Mouse (Mus musculus) right cerebral cortex, postnatal 36 days (tissue): ENCODE measurements around the gene Grid1.

ENCODE experiments used
- DNase-seq, 2 experiments: peaks; one replicate each; pipeline ENCODE4 v3.0.0; 2022; ENCODE audit warnings: low spot score in 2 of 2, mixed read lengths in 1 of 2

The Grid1 gene

GRCm38 (mm10) chr14:34917111-34917510 is 97.2 kb downstream of the Grid1 start:
- DNase-seq = no peak

GRCm38 (mm10) chr14:34919221-34919620 is 99.3 kb downstream of the Grid1 start:
- DNase-seq = no peak

GRCm38 (mm10) chr14:34921265-34921664 is 101.4 kb downstream of the Grid1 start:
- DNase-seq = no peak

GRCm38 (mm10) chr14:34925021-34925420 is 105.1 kb downstream of the Grid1 start:
- no peak for DNase-seq

- no peak for DNase-seq
Observed at GRCm38 (mm10) chr14:34930040-34930719, 110.3 kb downstream of the Grid1 start.

- DNase-seq = no peak
Observed at GRCm38 (mm10) chr14:34933197-34933596, 113.3 kb downstream of the Grid1 start.

GRCm38 (mm10) chr14:34936192-34936770 is 116.4 kb downstream of the Grid1 start:
- DNase-seq = no peak

GRCm38 (mm10) chr14:34944390-34944979 is 124.6 kb downstream of the Grid1 start:
- DNase-seq = peak; percentile 36 to 38

GRCm38 (mm10) chr14:34945471-34946313 is 125.8 kb downstream of the Grid1 start:
- DNase-seq = no peak

GRCm38 (mm10) chr14:34946314-34946583 is 126.3 kb downstream of the Grid1 start:
- no peak for DNase-seq

- DNase-seq = no peak
Observed at GRCm38 (mm10) chr14:34948249-34948648, 128.3 kb downstream of the Grid1 start.

- no peak for DNase-seq
Observed at GRCm38 (mm10) chr14:34952311-34952710, 132.4 kb downstream of the Grid1 start.

GRCm38 (mm10) chr14:34953566-34953965 is 133.7 kb downstream of the Grid1 start:
- no peak for DNase-seq

GRCm38 (mm10) chr14:34955689-34956088 is 135.8 kb downstream of the Grid1 start:
- DNase-seq = no peak

GRCm38 (mm10) chr14:34960227-34960626 is 140.3 kb downstream of the Grid1 start:
- DNase-seq = peak; percentile 70

GRCm38 (mm10) chr14:34963616-34964168 is 143.8 kb downstream of the Grid1 start:
- DNase-seq = no peak

- no peak for DNase-seq
Observed at GRCm38 (mm10) chr14:34969102-34969819, 149.4 kb downstream of the Grid1 start.

- peak; percentile 33 to 34 for DNase-seq
Observed at GRCm38 (mm10) chr14:34972930-34973329, 153.0 kb downstream of the Grid1 start.

GRCm38 (mm10) chr14:34980756-34981155 is 160.8 kb downstream of the Grid1 start:
- DNase-seq = no peak

- DNase-seq = no peak
Observed at GRCm38 (mm10) chr14:34989131-34989530, 169.2 kb downstream of the Grid1 start.

GRCm38 (mm10) chr14:35006736-35007135 is 186.8 kb downstream of the Grid1 start:
- DNase-seq = no peak

GRCm38 (mm10) chr14:35008674-35009073 is 188.8 kb downstream of the Grid1 start:
- no peak for DNase-seq
